Mouse (Mus musculus) liver, adult 2 months (tissue): Measurements from ENCODE around the gene Car11. TPM values are rescaled to one million over a fixed set of nuclear protein-coding genes. Genes with fewer than 3 reads are reported as not detected.

ENCODE experiments used
- DNase-seq: peaks from one replicate; pipeline ENCODE4 v3.0.0-alpha.2; 2011; ENCODE audit warnings: low read depth, low spot score; ENCODE audit errors: extremely low read depth
- H3K27ac ChIP-seq: fragments of 200-500 bp; replicated peaks from 2 replicates; pipeline ENCODE4 v1.5.1; 2012; ENCODE audit warnings: low read depth, mild to moderate bottlenecking, control low read depth, inconsistent platforms, low read length; ENCODE audit not compliant: insufficient read depth
- H3K27me3 ChIP-seq: fragments of 200-500 bp; 2 replicates; pipeline ENCODE4 v1.6.1; 2012; ENCODE audit warnings: mild to moderate bottlenecking, moderate library complexity, low read length, inconsistent platforms; ENCODE audit not compliant: control insufficient read depth, insufficient read depth
- H3K36me3 ChIP-seq: fragments of 200-500 bp; 2 replicates; pipeline ENCODE4 v1.6.1; 2012; ENCODE audit warnings: low read length, inconsistent platforms; ENCODE audit not compliant: control insufficient read depth, insufficient read depth
- H3K4me1 ChIP-seq: fragments of 200-500 bp; 2 replicates; pipeline ENCODE4 v1.6.1; 2011; ENCODE audit warnings: low read length; ENCODE audit not compliant: control insufficient read depth, insufficient read depth
- H3K4me3 ChIP-seq: fragments of 200-500 bp; 2 replicates; pipeline ENCODE4 v1.5.1; 2011; ENCODE audit warnings: low read depth, mild to moderate bottlenecking, control low read depth, low read length, moderate library complexity; ENCODE audit not compliant: insufficient read depth
- H3K79me2 ChIP-seq: fragments of 200-500 bp; 2 replicates; pipeline ENCODE4 v1.6.1; 2012; ENCODE audit warnings: inconsistent platforms, mild to moderate bottlenecking, low read length, moderate library complexity; ENCODE audit not compliant: control insufficient read depth, insufficient read depth
- H3K9ac ChIP-seq: fragments of 200-500 bp; 2 replicates; pipeline ENCODE4 v1.6.1; 2012; ENCODE audit warnings: low read depth, mild to moderate bottlenecking, control low read depth, inconsistent platforms, low read length
- CTCF ChIP-seq: fragments of 200-500 bp; IDR thresholded peaks from 2 replicates; pipeline ENCODE4 v1.5.1; 2011; ENCODE audit warnings: low read depth, low read length, control low read depth
- POLR2A ChIP-seq: fragments of 200-500 bp; IDR thresholded peaks from 2 replicates; pipeline ENCODE4 v1.6.1; 2011; ENCODE audit warnings: low read length, control low read depth; ENCODE audit not compliant: insufficient read depth; ENCODE audit errors: extremely low read depth
- WGBS: fragments of 180-500 bp; shearing (Covaris S2); methylation state at CpG from one replicate; pipeline ENCODE4 v1.1.7; 2018; 5-methylcytosine and 5-hydroxymethylcytosine counted together
- polyA plus RNA-seq: library from polyadenylated mRNA; depleted of rRNA; stranded (reverse); fragments of >200 nt; gene quantifications from 2 replicates; pipeline ENCODE4 v1.2.3, GENCODE M21; 2012
- total RNA-seq: library from RNA; depleted of rRNA; stranded (reverse); fragments of >200 nt; gene quantifications from 2 replicates; pipeline ENCODE4 v1.2.3, GENCODE M21; 2014

The Car11 gene
- total and polyA plus RNA-seq, 2 experiments: 0.09 to 0.59 TPM

GRCm38 (mm10) chr7:45716952-45717917, 17.6 kb downstream of the Car11 start:
- Histone ChIP-seq H3K27me3 (no peaks in the 10 kb centered on the region), H3K27ac (peak overlapping the region; percentile 89), H3K4me3 (peak overlapping the region; percentile 74), H3K79me2 (peaks cover 5% of the 10 kb centered on the region; the same call in 1 of the 2 replicates), H3K4me1 (peaks cover 28% of the 10 kb centered on the region), H3K9ac (peak overlapping the region; percentile 82), H3K36me3 (peaks cover 7% of the 10 kb centered on the region)
- WGBS: 3% methylated on average over 31 of the region's 31 CpGs
- no peak for DNase-seq
- TF ChIP-seq CTCF: no peak
- no peak for TF ChIP-seq POLR2A

GRCm38 (mm10) chr7:45717918-45718297, 18.3 kb downstream of the Car11 start, which contains the start of gene Sphk2:
Gene Sphk2, minus strand, starts transcription at chr7:45718002.
- Histone ChIP-seq H3K36me3 (peaks cover 7% of the 10 kb centered on the region), H3K27me3 (no peaks in the 10 kb centered on the region), H3K9ac (peak within 1 kb of the TSS; percentile 89), H3K79me2 (peaks cover 5% of the 10 kb centered on the region; the same call in 1 of the 2 replicates), H3K27ac (peak within 1 kb of the TSS; percentile 89), H3K4me1 (peaks cover 23% of the 10 kb centered on the region), H3K4me3 (peak within 1 kb of the TSS; percentile 79)
- TF ChIP-seq POLR2A (peak; percentile 97), CTCF (no peak)
- DNase-seq: peak; percentile 93
- under 1% methylated on average over 41 of the region's 41 CpGs for WGBS

GRCm38 (mm10) chr7:45718331-45718730, 18.7 kb downstream of the Car11 start:
- Histone ChIP-seq H3K4me1 (peaks cover 20% of the 10 kb centered on the region), H3K27ac (peak overlapping the region; percentile 27), H3K36me3 (peaks cover 7% of the 10 kb centered on the region), H3K27me3 (no peaks in the 10 kb centered on the region), H3K79me2 (peaks cover 5% of the 10 kb centered on the region; the same call in 1 of the 2 replicates), H3K4me3 (peak overlapping the region; percentile 79), H3K9ac (peak overlapping the region; percentile 89)
- DNase-seq: peak; percentile 28
- WGBS: under 1% methylated on average over 20 of the region's 20 CpGs
- TF ChIP-seq POLR2A: no peak
- TF ChIP-seq CTCF: no peak

- H3K79me2 ChIP-seq: peaks cover 5% of the 10 kb centered on the region; the same call in 1 of the 2 replicates
- TF ChIP-seq CTCF (no peak), POLR2A (no peak)
- DNase-seq: no peak
- no peak overlapping the region for H3K4me3 ChIP-seq
- peaks cover 7% of the 10 kb centered on the region for H3K36me3 ChIP-seq
- peak overlapping the region; percentile 30 for H3K9ac ChIP-seq
- no peaks in the 10 kb centered on the region for H3K27me3 ChIP-seq
- H3K4me1 ChIP-seq: peaks cover 20% of the 10 kb centered on the region
- H3K27ac ChIP-seq: no peak overlapping the region
- 84% methylated on average over 10 of the region's 10 CpGs for WGBS
Observed at GRCm38 (mm10) chr7:45719180-45719579, 19.5 kb downstream of the Car11 start.

GRCm38 (mm10) chr7:45719738-45720412, 20.2 kb downstream of the Car11 start:
- no peak overlapping the region for H3K27ac ChIP-seq
- H3K4me3 ChIP-seq: no peak overlapping the region
- H3K36me3 ChIP-seq: peaks cover 7% of the 10 kb centered on the region
- peaks cover 20% of the 10 kb centered on the region for H3K4me1 ChIP-seq
- no peak for TF ChIP-seq CTCF
- TF ChIP-seq POLR2A: no peak
- no peaks in the 10 kb centered on the region for H3K27me3 ChIP-seq
- no peak for DNase-seq
- peaks cover 5% of the 10 kb centered on the region; the same call in 1 of the 2 replicates for H3K79me2 ChIP-seq
- WGBS: 90% methylated on average over 16 of the region's 16 CpGs
- H3K9ac ChIP-seq: no peak overlapping the region
